Mouse (Mus musculus) erythroid progenitor cell, adult 5-6 weeks (primary cell): Measurements from ENCODE around the gene Fam163b. TPM values are rescaled to one million over a fixed set of nuclear protein-coding genes. Genes with fewer than 3 reads are reported as not detected.

Source experiments
- ATAC-seq: replicated peaks from 2 replicates; pipeline ENCODE4 v1.8.0; 2016; ENCODE audit warnings: moderate number of reproducible peaks, mild to moderate bottlenecking, moderate TSS enrichment, inconsistent platforms; ENCODE audit not compliant: poor library complexity, low FRiP score, severe bottlenecking
- total RNA-seq, 2 experiments: library from RNA; stranded (forward) in 1 of 2; stranded (reverse) in 1 of 2; fragments of 150-400 nt in 1 of 2; fragments of 186-747, 209-891 nt in 1 of 2; gene quantifications; 2 replicates each; pipeline versions ENCODE4 v1.2.3 to v1.2.4; 2015 to 2017; ENCODE audit warnings: low replicate concordance in 2 of 2

Fam163b gene
- total RNA-seq, 2 experiments from 2014 or later = not detected

DNA sequence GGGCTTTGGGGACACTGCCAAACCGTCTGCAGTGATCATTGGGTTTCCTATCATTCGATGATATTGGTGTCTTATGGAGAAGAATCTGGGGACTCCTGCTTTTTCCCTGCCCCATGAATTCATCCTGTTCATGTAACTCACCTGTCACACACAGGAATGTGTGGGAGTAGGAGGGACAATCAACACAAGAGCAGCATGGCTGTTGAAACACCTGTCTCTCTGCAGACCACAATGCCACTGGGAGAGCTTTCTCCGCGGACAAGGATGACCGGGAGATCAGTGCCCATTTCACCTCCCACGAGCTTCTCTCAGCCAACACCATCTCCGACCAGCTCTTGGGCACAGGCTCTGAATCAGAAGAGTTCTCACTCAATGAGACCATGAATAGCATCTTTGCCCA lies 47.1 kb downstream of the Fam163b start:
- no peak for ATAC-seq

- ATAC-seq = no peak
These were observed 53.1 kb downstream of the Fam163b start for GRCm38 (mm10) chr2:27089238-27089637.

DNA sequence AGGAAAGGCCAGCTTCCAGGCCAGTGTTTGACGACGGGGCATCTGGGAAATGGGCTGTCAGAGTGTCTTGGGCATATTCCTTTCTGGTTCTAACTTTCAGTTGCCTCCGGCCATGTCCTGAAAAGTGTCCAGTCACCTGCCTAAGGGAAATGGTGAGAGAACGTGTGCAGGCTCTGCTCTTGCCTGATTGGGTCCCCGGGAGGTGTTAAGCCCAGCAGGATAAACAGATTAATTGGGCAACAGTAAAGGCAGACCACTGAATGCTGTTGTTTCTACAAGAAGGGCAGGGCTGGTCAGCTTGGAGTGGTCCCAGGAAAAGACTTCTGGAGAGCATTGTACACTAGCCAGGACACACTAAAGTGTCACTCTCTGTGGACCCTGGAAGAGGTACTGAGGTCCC lies 53.6 kb downstream of the Fam163b start:
- ATAC-seq = no peak

DNA sequence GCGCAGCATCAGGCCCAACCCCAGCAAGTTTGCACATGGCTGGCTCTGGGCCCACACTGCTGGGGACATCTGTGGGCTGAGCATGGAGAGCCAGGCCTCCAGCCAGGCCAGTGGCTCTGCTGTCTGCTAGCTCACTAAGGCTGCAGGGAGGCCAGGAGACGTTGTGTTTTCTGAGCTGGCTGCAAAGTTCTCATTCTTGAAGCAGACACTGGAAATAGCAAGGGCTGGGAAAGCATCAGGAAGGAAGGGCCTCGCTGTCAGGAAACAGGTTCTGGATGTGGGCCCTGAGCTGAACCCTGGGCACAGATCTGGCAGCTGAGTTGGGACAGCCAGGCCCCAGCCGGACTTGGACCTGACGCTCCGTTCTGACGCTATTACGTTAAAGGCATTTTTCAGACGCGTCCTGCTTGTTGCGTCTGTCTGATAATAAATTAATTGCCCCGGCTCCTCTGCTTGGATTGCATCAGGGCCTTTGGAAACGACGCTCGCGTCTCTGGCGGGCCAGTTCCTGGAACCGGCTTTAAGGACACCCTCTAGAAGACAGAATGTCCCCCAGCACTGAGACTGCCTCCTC lies 54.1 kb downstream of the Fam163b start:
- no peak for ATAC-seq

DNA sequence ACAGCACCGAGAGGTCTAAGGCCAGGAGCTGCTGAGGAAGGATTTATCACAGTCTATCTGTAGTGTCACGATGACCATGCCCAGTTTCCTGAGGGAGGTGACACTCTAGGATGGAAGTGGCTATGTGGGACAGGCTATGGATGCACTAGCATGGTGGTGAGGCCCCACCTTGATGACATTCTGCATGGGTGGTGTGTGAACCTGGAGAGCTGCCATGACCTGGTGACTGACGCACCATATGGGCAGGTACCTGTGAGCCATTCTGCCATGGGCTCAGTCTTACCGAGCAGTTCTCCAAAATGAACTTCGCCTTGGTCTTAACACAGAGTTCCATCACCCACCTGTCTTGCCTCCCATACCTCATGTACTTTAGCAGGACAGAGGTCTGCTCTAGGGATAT lies 54.7 kb downstream of the Fam163b start:
- no peak for ATAC-seq

- ATAC-seq = no peak
These were observed 55.7 kb downstream of the Fam163b start for GRCm38 (mm10) chr2:27086483-27087010.

- no peak for ATAC-seq
These were observed 56.5 kb downstream of the Fam163b start for GRCm38 (mm10) chr2:27085801-27086200.

GRCm38 (mm10) chr2:27084963-27085362 lies 57.3 kb downstream of the Fam163b start:
- ATAC-seq = no peak

- ATAC-seq = no peak
These were observed 58.4 kb downstream of the Fam163b start for GRCm38 (mm10) chr2:27083761-27084475.

DNA sequence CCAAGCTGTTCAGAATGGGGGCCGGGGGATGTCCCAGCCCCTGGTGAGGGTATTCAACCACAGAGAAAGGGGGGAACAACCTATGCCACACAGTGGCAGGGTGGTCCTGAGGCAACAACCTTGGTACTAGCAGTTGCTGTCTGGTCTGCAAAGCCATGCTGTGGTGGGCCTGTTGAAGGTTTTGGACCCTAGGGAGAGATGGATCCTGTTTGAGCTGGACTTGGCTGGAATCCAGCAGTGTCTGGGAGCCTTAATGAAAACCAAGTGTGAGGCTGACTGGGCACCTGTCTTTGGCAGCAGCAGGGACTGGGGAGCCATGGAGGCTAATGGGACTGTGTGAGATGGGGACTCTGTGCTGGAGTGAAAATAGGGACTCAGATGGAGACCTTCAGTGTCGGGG lies 62.6 kb downstream of the Fam163b start:
- ATAC-seq = no peak

- ATAC-seq = no peak
These were observed 63.1 kb downstream of the Fam163b start, which contains the start of gene Adamtsl2 for GRCm38 (mm10) chr2:27079152-27079584. Gene Adamtsl2 (plus strand): TSS chr2:27079379.

DNA sequence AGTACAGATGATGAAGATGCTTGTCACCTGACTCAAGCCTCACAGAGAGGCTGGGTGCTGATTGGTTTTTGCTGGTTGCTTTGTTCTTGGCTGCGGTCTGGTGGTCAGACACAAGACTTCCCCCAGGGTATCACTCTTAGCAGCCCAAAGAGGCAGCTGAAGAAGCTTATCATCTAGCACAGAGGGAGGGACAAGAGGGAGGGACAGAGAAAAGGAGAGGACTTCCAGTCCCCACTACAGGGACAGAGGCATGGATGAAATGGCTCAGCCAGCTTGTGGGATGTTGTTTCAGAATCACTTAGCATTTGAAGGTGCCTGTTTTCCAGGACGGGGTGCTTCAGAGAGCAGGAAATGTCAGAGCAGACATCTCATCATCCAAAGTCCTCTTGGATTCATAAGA lies 64.0 kb downstream of the Fam163b start:
- ATAC-seq = no peak

- ATAC-seq = no peak
These were observed 64.5 kb downstream of the Fam163b start for GRCm38 (mm10) chr2:27077655-27078244.

GRCm38 (mm10) chr2:27075485-27075884 lies 66.8 kb downstream of the Fam163b start:
- ATAC-seq = no peak

DNA sequence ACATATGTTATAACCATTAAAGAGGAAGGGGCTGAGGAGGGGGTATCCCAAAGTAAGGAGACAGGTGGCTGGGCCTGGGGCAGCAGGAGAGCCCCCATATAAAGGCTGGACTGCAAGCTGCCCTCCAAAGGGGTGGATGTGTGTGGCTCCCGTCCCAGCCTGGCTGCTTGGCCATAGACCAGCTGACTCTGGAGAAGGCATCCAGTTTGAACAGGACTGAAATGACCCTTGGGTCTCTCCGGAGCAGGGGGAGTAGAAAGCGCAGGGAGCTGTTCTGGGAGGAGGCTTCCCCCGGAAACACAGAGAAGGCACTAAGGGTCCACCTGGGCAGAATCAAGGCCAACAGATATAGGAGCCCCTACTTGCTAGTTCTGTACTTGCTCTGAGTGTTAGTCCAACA lies 67.5 kb downstream of the Fam163b start:
- no peak for ATAC-seq

GRCm38 (mm10) chr2:27073407-27073806 lies 68.9 kb downstream of the Fam163b start:
- ATAC-seq = no peak

- ATAC-seq = no peak
These were observed 70.3 kb downstream of the Fam163b start, which contains the start of gene Mymk for GRCm38 (mm10) chr2:27071978-27072377. Gene Mymk (minus strand): TSS chr2:27072179.

GRCm38 (mm10) chr2:27071137-27071536 lies 71.2 kb downstream of the Fam163b start:
- no peak for ATAC-seq

DNA sequence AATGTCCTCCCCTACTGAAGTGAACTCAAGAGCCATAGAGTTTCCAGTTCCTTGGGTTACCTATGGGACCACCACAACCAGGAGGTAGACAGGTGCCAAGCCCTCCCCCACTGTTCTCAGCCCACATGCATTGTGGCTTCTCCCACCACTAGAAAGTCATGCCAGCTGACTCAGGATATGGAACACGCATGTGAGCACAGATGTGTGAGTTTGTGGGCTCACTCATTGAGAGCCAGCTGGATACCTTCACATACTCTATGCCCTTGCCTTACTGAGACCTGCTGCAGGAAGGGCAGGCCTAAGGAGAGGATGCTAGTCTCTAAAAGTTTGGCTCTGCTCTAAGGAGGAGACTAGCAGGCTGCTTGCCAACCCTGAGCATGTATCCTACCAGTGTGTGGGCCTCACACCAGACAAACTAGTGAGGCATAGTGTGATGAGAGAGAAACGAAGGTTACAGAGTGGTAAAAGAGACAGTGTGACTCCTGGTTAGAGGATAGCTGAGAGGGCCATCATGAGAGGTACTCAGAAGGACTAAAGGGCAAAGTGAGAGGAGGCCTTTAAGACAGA lies 72.0 kb downstream of the Fam163b start:
- ATAC-seq = no peak

GRCm38 (mm10) chr2:27069646-27070045 lies 72.6 kb downstream of the Fam163b start:
- no peak for ATAC-seq

- ATAC-seq = no peak
These were observed 74.3 kb downstream of the Fam163b start for GRCm38 (mm10) chr2:27067996-27068395.
